Mouse (Mus musculus): ENCODE data around the gene Myoc. TPM values are rescaled to one million over a fixed set of nuclear protein-coding genes. Genes with fewer than 3 reads are reported as not detected.

Gene Myoc
- total RNA-seq, 4 experiments from 2014 or later, result 3.6 to 7.6 (median 5.2) TPM

GRCm38 (mm10) chr1:162646083-162646686 is 7.2 kb downstream of the Myoc start:
- DNase-seq (ENCODE audit: low spot score in 2 of 2), result no peak

- DNase-seq (ENCODE audit: low spot score in 2 of 2), result no peak
These were observed 9.5 kb downstream of the Myoc start for GRCm38 (mm10) chr1:162648416-162648815.

- no peak for DNase-seq (ENCODE audit: low spot score in 2 of 2)
These were observed 19.2 kb downstream of the Myoc start, which contains the start of gene Myocos for GRCm38 (mm10) chr1:162658119-162658518. TSS of gene Myocos (minus strand) at chr1:162658219.

GRCm38 (mm10) chr1:162660276-162660860 is 21.4 kb downstream of the Myoc start:
- DNase-seq (ENCODE audit: low spot score in 2 of 2), result no peak

GRCm38 (mm10) chr1:162664826-162665475 is 26.0 kb downstream of the Myoc start:
- DNase-seq (ENCODE audit: low spot score in 2 of 2), result peak; percentile 28 to 36

GRCm38 (mm10) chr1:162665486-162666174 is 26.7 kb downstream of the Myoc start:
- peak in 1 of 2 experiments; percentile 6 for DNase-seq (ENCODE audit: low spot score in 2 of 2)

- no peak for DNase-seq (ENCODE audit: low spot score in 2 of 2)
These were observed 54.8 kb downstream of the Myoc start for GRCm38 (mm10) chr1:162693721-162694120.

- no peak for DNase-seq (ENCODE audit: low spot score in 2 of 2)
These were observed 58.9 kb downstream of the Myoc start for GRCm38 (mm10) chr1:162697866-162698265.

Small RNA genes within 50 kb of the gene (microRNA-seq; reads per million reads assigned to microRNA genes)
- 0 reads per million in 2 experiments for gene Gm27616

Other genes with a start within 250 kb of the Myoc start
- gene Dnm3, start 161.1 kb upstream of the Myoc start, total RNA-seq (2022), result 100 to 1,000 TPM; 107 to 116 (median 111) TPM
- 10 to 100 TPM; 11.9 to 16.4 (median 13.2) TPM for gene Mettl13, start 90.6 kb upstream of the Myoc start, total RNA-seq (2022)
- gene Vamp4, start 68.6 kb upstream of the Myoc start, total RNA-seq (2022), result 100 to 1,000 TPM in 3 of 4 experiments, 10 to 100 TPM in 1; 97.3 to 120 (median 106) TPM
- gene Myocos, start 19.1 kb downstream of the Myoc start, total RNA-seq (2022), result not detected
- 100 to 1,000 TPM; 168 to 195 (median 183) TPM for gene Prrc2c, start 101.4 kb downstream of the Myoc start, total RNA-seq (2022)
- gene Fmo4, start 174.8 kb downstream of the Myoc start, total RNA-seq (2022), result under 1 TPM in 1 of 4 experiments, not detected in 3; 0.26 TPM
- gene Fmo1, start 227.5 kb downstream of the Myoc start, total RNA-seq (2022), result 10 to 100 TPM; 10.2 to 14.4 (median 11.7) TPM